Mouse (Mus musculus): ENCODE results near the gene Vipr1. TPM values are rescaled to one million over a fixed set of nuclear protein-coding genes. Genes with fewer than 3 reads are reported as not detected.
A peak's percentile ranks its signal among the peaks of the same experiment; 100 is the strongest.
"Not testable (repeated sequence)": the region's sequence is repeated elsewhere in the genome, so short reads cannot be mapped to it uniquely, and the experiment has no call there.

Vipr1 gene
- polyA plus RNA-seq (2014; fragmentation: Nextera tagmentation; extraction: Ambion mirVana) = 0.47 TPM in 1 of 2 replicates, not detected in the other

- H3K4me2 ChIP-seq (replicated peaks; ENCODE audit: low read depth, low read length) = peak within 1 kb of the TSS; percentile 93
- peak within 1 kb of the TSS; percentile 46 for H3K4me3 ChIP-seq (ENCODE audit: low read length)
- H3K36me3 ChIP-seq (ENCODE audit: control insufficient read depth, insufficient read depth, low read length) = no peaks in the 10 kb centered on the region
- H3K9me3 ChIP-seq (ENCODE audit: control insufficient read depth, low read length) = no peaks in the 10 kb centered on the region
- peak; percentile 85 for ATAC-seq (ENCODE audit: low FRiP score, low TSS enrichment)
- H3K4me1 ChIP-seq (ENCODE audit: control insufficient read depth, insufficient read depth, low read length) = peaks cover 12% of the 10 kb centered on the region; the same call in 1 of the 2 replicates
- WGBS = under 1% methylated on average over 66 of the region's 79 CpGs
- peaks cover 52% of the 10 kb centered on the region for H3K27me3 ChIP-seq (ENCODE audit: control insufficient read depth, insufficient read depth, low read length)
- H3K27ac ChIP-seq (ENCODE audit: low read depth, low read length) = no peak within 1 kb of the TSS
- H3K9ac ChIP-seq (ENCODE audit: low read depth, low read length) = peak within 1 kb of the TSS; percentile 50
These were observed at the start of gene Vipr1 for GRCm38 (mm10) chr9:121642401-121643181. TSS of gene Vipr1 (plus strand) at chr9:121642716.

- Histone ChIP-seq H3K4me1 (ENCODE audit: control insufficient read depth, insufficient read depth, low read length) (no peaks in the 10 kb centered on the region), H3K36me3 (ENCODE audit: control insufficient read depth, insufficient read depth, low read length) (no peaks in the 10 kb centered on the region), H3K27me3 (ENCODE audit: control insufficient read depth, insufficient read depth, low read length) (no peaks in the 10 kb centered on the region), H3K9ac (ENCODE audit: low read depth, low read length) (no peak overlapping the region), H3K9me3 (ENCODE audit: control insufficient read depth, low read length) (peaks cover 3% of the 10 kb centered on the region), H3K4me3 (ENCODE audit: low read length) (no peak overlapping the region), H3K27ac (ENCODE audit: low read depth, low read length) (no peak overlapping the region), H3K4me2 (replicated peaks; ENCODE audit: low read depth, low read length) (no peak overlapping the region)
- ATAC-seq (ENCODE audit: low FRiP score, low TSS enrichment) = no peak
- 71% methylated on average over 13 of the region's 13 CpGs for WGBS
These were observed 49.5 kb upstream of the Vipr1 start for GRCm38 (mm10) chr9:121592948-121593550.

- ATAC-seq (ENCODE audit: low FRiP score, low TSS enrichment); H3K27ac ChIP-seq (ENCODE audit: low read depth, low read length); H3K9me3 ChIP-seq (ENCODE audit: control insufficient read depth, low read length); H3K27me3 ChIP-seq (ENCODE audit: control insufficient read depth, insufficient read depth, low read length); H3K4me3 ChIP-seq (ENCODE audit: low read length); H3K36me3 ChIP-seq (ENCODE audit: control insufficient read depth, insufficient read depth, low read length); H3K4me2 ChIP-seq (replicated peaks; ENCODE audit: low read depth, low read length); H3K4me1 ChIP-seq (ENCODE audit: control insufficient read depth, insufficient read depth, low read length); H3K9ac ChIP-seq (ENCODE audit: low read depth, low read length): not testable (repeated sequence)
- WGBS = 73% methylated on average over 3 of the region's 3 CpGs
These were observed 48.7 kb upstream of the Vipr1 start for GRCm38 (mm10) chr9:121593768-121594167.

GRCm38 (mm10) chr9:121594771-121595170 lies 47.7 kb upstream of the Vipr1 start:
- Histone ChIP-seq H3K4me1 (ENCODE audit: control insufficient read depth, insufficient read depth, low read length) (no peaks in the 10 kb centered on the region), H3K27me3 (ENCODE audit: control insufficient read depth, insufficient read depth, low read length) (no peaks in the 10 kb centered on the region), H3K9me3 (ENCODE audit: control insufficient read depth, low read length) (no peaks in the 10 kb centered on the region), H3K36me3 (ENCODE audit: control insufficient read depth, insufficient read depth, low read length) (no peaks in the 10 kb centered on the region), H3K4me3 (ENCODE audit: low read length) (no peak overlapping the region), H3K27ac (ENCODE audit: low read depth, low read length) (no peak overlapping the region), H3K4me2 (replicated peaks; ENCODE audit: low read depth, low read length) (no peak overlapping the region), H3K9ac (ENCODE audit: low read depth, low read length) (no peak overlapping the region)
- 41% methylated on average over 4 of the region's 4 CpGs for WGBS
- ATAC-seq (ENCODE audit: low FRiP score, low TSS enrichment) = no peak

- H3K27me3 ChIP-seq (ENCODE audit: control insufficient read depth, insufficient read depth, low read length) = no peaks in the 10 kb centered on the region
- ATAC-seq (ENCODE audit: low FRiP score, low TSS enrichment) = no peak
- WGBS = 79% methylated on average over 2 of the region's 2 CpGs
- H3K4me2 ChIP-seq (replicated peaks; ENCODE audit: low read depth, low read length) = no peak overlapping the region
- no peak overlapping the region for H3K9ac ChIP-seq (ENCODE audit: low read depth, low read length)
- H3K4me3 ChIP-seq (ENCODE audit: low read length) = no peak overlapping the region
- no peaks in the 10 kb centered on the region for H3K4me1 ChIP-seq (ENCODE audit: control insufficient read depth, insufficient read depth, low read length)
- no peak overlapping the region for H3K27ac ChIP-seq (ENCODE audit: low read depth, low read length)
- H3K9me3 ChIP-seq (ENCODE audit: control insufficient read depth, low read length) = no peaks in the 10 kb centered on the region
- no peaks in the 10 kb centered on the region for H3K36me3 ChIP-seq (ENCODE audit: control insufficient read depth, insufficient read depth, low read length)
These were observed 44.4 kb upstream of the Vipr1 start for GRCm38 (mm10) chr9:121598106-121598505.

GRCm38 (mm10) chr9:121599551-121599950 lies 43.0 kb upstream of the Vipr1 start:
- WGBS = 65% methylated on average over 6 of the region's 6 CpGs
- no peak overlapping the region for H3K27ac ChIP-seq (ENCODE audit: low read depth, low read length)
- H3K4me3 ChIP-seq (ENCODE audit: low read length) = no peak overlapping the region
- no peaks in the 10 kb centered on the region for H3K9me3 ChIP-seq (ENCODE audit: control insufficient read depth, low read length)
- no peak for ATAC-seq (ENCODE audit: low FRiP score, low TSS enrichment)
- no peak overlapping the region for H3K9ac ChIP-seq (ENCODE audit: low read depth, low read length)
- H3K36me3 ChIP-seq (ENCODE audit: control insufficient read depth, insufficient read depth, low read length) = no peaks in the 10 kb centered on the region
- H3K4me2 ChIP-seq (replicated peaks; ENCODE audit: low read depth, low read length) = no peak overlapping the region
- H3K27me3 ChIP-seq (ENCODE audit: control insufficient read depth, insufficient read depth, low read length) = no peaks in the 10 kb centered on the region
- no peaks in the 10 kb centered on the region for H3K4me1 ChIP-seq (ENCODE audit: control insufficient read depth, insufficient read depth, low read length)

GRCm38 (mm10) chr9:121600201-121600860 lies 42.2 kb upstream of the Vipr1 start:
- H3K4me3 ChIP-seq (ENCODE audit: low read length) = no peak overlapping the region
- H3K36me3 ChIP-seq (ENCODE audit: control insufficient read depth, insufficient read depth, low read length) = no peaks in the 10 kb centered on the region
- ATAC-seq (ENCODE audit: low FRiP score, low TSS enrichment) = no peak
- no peaks in the 10 kb centered on the region for H3K4me1 ChIP-seq (ENCODE audit: control insufficient read depth, insufficient read depth, low read length)
- H3K9me3 ChIP-seq (ENCODE audit: control insufficient read depth, low read length) = no peaks in the 10 kb centered on the region
- H3K27ac ChIP-seq (ENCODE audit: low read depth, low read length) = no peak overlapping the region
- no peaks in the 10 kb centered on the region for H3K27me3 ChIP-seq (ENCODE audit: control insufficient read depth, insufficient read depth, low read length)
- no peak overlapping the region for H3K9ac ChIP-seq (ENCODE audit: low read depth, low read length)
- no peak overlapping the region for H3K4me2 ChIP-seq (replicated peaks; ENCODE audit: low read depth, low read length)
- WGBS = 37% methylated on average over 13 of the region's 13 CpGs

GRCm38 (mm10) chr9:121600861-121601427 lies 41.6 kb upstream of the Vipr1 start:
- Histone ChIP-seq H3K4me1 (ENCODE audit: control insufficient read depth, insufficient read depth, low read length) (no peaks in the 10 kb centered on the region), H3K4me2 (replicated peaks; ENCODE audit: low read depth, low read length) (no peak overlapping the region), H3K36me3 (ENCODE audit: control insufficient read depth, insufficient read depth, low read length) (no peaks in the 10 kb centered on the region), H3K4me3 (ENCODE audit: low read length) (no peak overlapping the region), H3K27me3 (ENCODE audit: control insufficient read depth, insufficient read depth, low read length) (no peaks in the 10 kb centered on the region), H3K27ac (ENCODE audit: low read depth, low read length) (no peak overlapping the region), H3K9me3 (ENCODE audit: control insufficient read depth, low read length) (no peaks in the 10 kb centered on the region), H3K9ac (ENCODE audit: low read depth, low read length) (no peak overlapping the region)
- WGBS = 23% methylated on average over 6 of the region's 6 CpGs
- no peak for ATAC-seq (ENCODE audit: low FRiP score, low TSS enrichment)

All from kidney, embryonic 14.5 days (tissue).